Mouse (Mus musculus): Measurements from ENCODE around the gene Pnmal1. TPM values are rescaled to one million over a fixed set of nuclear protein-coding genes. Genes with fewer than 3 reads are reported as not detected.
A peak's percentile ranks its signal among the peaks of the same experiment; 100 is the strongest.
"Not testable (repeated sequence)": the region's sequence is repeated elsewhere in the genome, so short reads cannot be mapped to it uniquely, and the experiment has no call there.

Pnmal1 gene
- polyA plus RNA-seq, 1 experiment from 2014 or later, result 60.9 TPM

DNA sequence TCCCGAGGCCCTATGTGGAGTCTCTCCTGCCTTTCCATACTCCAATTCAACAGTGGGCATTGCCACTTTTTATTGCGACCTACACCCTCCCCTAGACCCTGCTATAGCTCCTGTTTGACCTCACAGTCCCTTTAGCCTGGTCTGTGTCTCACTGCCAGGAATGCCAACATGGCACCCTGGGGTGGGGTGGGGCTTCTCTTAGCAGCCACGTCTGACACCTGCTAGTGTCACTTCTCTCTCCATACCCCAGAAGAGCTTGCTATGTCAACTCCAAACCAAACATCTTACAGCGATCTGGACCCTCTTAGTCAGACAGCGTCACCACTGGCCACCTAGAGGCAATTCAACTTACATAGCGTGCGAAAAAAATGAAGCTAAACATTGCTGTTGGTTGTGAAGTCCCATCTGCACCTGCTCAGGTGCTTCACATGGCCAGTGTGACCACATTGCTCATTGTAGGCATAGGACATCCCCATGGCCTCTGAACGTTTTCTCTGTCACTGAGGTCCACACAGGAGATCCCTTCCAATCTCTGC lies 10.5 kb upstream of the Pnmal1 start:
- 63% methylated on average over 8 of the region's 8 CpGs for WGBS
- Histone ChIP-seq H3K36me3 (ENCODE audit: control insufficient read depth, insufficient read depth) (no peaks in the 10 kb centered on the region), H3K4me1 (replicated peaks; ENCODE audit: control insufficient read depth, insufficient read depth, low read length) (peaks cover 61% of the 10 kb centered on the region), H3K27ac (ENCODE audit: low read length) (no peak overlapping the region), H3K9ac (replicated peaks; ENCODE audit: low read depth, low read length) (no peak overlapping the region), H3K4me3 (replicated peaks; ENCODE audit: low read length) (no peak overlapping the region; the same call in none of the 2 replicates), H3K4me2 (ENCODE audit: low read length) (peak overlapping the region; percentile 81), H3K27me3 (replicated peaks; ENCODE audit: control insufficient read depth, insufficient read depth, low read length) (peaks cover 8% of the 10 kb centered on the region; the same call in 1 of the 2 replicates), H3K9me3 (ENCODE audit: control insufficient read depth, low read length) (no peaks in the 10 kb centered on the region)
- no peak for ATAC-seq

GRCm38 (mm10) chr7:16949908-16950841 lies 9.3 kb upstream of the Pnmal1 start:
- H3K9me3 ChIP-seq (ENCODE audit: control insufficient read depth, low read length), result no peaks in the 10 kb centered on the region
- ATAC-seq, result peak; percentile 62
- peaks cover 55% of the 10 kb centered on the region for H3K4me1 ChIP-seq (replicated peaks; ENCODE audit: control insufficient read depth, insufficient read depth, low read length)
- no peaks in the 10 kb centered on the region for H3K36me3 ChIP-seq (ENCODE audit: control insufficient read depth, insufficient read depth)
- WGBS, result 11% methylated on average over 29 of the region's 29 CpGs
- peak overlapping the region; percentile 38 for H3K4me3 ChIP-seq (replicated peaks; ENCODE audit: low read length)
- peak overlapping the region; percentile 61 for H3K27ac ChIP-seq (ENCODE audit: low read length)
- H3K9ac ChIP-seq (replicated peaks; ENCODE audit: low read depth, low read length), result peak overlapping the region; percentile 49
- H3K4me2 ChIP-seq (ENCODE audit: low read length), result peak overlapping the region; percentile 60
- peaks cover 8% of the 10 kb centered on the region; the same call in 1 of the 2 replicates for H3K27me3 ChIP-seq (replicated peaks; ENCODE audit: control insufficient read depth, insufficient read depth, low read length)

DNA sequence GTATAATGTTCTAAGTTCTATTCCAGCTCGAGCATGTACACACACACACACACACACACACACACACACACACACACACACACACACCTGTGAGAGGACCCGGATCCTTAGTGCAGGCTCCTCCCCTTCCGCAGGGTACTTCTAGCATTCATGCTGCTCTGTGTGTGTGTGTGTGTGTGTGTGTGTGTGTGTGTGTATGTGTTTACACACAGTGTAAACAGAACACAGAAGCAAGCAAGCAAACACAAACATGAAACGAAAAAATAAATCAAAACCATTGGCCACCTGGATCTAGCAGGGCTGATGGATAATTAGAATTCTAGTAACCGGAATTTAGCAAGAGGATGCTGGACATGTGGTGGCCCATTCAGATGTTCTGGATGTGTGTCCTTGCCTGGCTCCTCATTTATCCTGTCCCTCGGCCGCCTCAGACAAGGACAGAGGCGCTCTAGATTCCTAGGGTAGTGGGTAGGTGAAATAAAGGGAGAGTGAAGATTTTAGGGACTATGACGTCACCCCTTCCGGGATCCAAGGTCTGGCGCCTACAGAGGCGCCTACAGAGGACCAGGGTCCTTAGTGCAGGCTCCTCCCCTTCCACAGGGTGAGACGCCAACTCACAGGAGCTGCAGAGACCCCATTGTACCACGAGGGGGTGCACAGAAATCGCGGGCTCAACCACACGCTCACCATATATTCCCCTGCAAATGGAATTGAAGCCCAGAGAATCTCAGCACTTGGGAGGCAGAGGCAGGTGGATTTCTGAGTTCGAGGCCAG lies 8.4 kb upstream of the Pnmal1 start:
- 25% methylated on average over 18 of the region's 18 CpGs for WGBS
- H3K4me1 ChIP-seq (replicated peaks; ENCODE audit: control insufficient read depth, insufficient read depth, low read length), result peaks cover 46% of the 10 kb centered on the region
- H3K9ac ChIP-seq (replicated peaks; ENCODE audit: low read depth, low read length), result no peak overlapping the region
- ATAC-seq, result peak; percentile 49
- peaks cover 1% of the 10 kb centered on the region; the same call in 1 of the 2 replicates for H3K27me3 ChIP-seq (replicated peaks; ENCODE audit: control insufficient read depth, insufficient read depth, low read length)
- H3K4me2 ChIP-seq (ENCODE audit: low read length), result no peak overlapping the region
- no peak overlapping the region for H3K27ac ChIP-seq (ENCODE audit: low read length)
- no peaks in the 10 kb centered on the region for H3K9me3 ChIP-seq (ENCODE audit: control insufficient read depth, low read length)
- no peaks in the 10 kb centered on the region for H3K36me3 ChIP-seq (ENCODE audit: control insufficient read depth, insufficient read depth)
- no peak overlapping the region for H3K4me3 ChIP-seq (replicated peaks; ENCODE audit: low read length)

DNA sequence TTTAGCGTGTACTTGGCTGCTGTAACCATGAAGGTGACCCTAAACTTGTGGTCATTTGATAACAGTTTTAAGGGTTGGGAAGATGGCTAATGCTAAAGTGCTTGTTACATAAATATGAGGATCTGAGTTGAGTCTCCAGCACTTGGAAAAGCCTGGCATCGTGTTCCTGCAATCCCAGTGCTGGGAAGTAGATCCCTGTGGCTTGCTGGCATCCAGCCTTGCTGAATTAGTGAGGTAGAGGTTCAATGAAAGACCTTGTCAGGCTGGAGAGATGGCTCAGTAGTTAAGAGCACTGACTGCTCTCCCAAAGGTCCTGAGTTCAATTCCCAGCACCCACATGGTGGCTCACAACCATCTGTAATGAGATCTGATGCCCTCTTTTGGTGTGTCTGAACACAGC lies 5.7 kb upstream of the Pnmal1 start:
- H3K9me3 ChIP-seq (ENCODE audit: control insufficient read depth, low read length); H3K4me2 ChIP-seq (ENCODE audit: low read length); H3K9ac ChIP-seq (replicated peaks; ENCODE audit: low read depth, low read length); H3K36me3 ChIP-seq (ENCODE audit: control insufficient read depth, insufficient read depth); H3K27ac ChIP-seq (ENCODE audit: low read length); H3K4me3 ChIP-seq (replicated peaks; ENCODE audit: low read length); H3K27me3 ChIP-seq (replicated peaks; ENCODE audit: control insufficient read depth, insufficient read depth, low read length); ATAC-seq: not testable (repeated sequence)
- WGBS, result 63% methylated on average over 2 of the region's 2 CpGs
- peaks cover 40% of the 10 kb centered on the region for H3K4me1 ChIP-seq (replicated peaks; ENCODE audit: control insufficient read depth, insufficient read depth, low read length)

DNA sequence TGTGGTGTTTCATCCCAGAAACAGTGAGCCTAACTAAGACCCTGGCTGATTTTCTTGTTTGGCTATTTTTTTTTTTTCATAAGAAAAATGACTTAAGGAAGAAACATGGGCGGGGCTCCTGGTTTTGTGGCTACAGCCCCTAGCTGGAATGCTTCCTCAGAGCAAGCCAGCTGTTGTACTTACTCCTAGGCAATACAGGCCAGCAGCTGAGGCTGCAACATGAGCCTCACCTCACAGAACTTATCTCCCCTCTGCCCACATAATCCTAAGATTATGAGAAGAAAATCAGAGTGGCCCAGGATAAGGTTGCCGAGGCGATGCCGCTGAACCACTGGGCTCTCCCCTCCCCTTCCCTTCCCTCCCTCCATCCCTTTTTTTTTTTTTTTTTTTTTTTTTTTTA lies 3.8 kb upstream of the Pnmal1 start:
- no peak for ATAC-seq
- H3K27me3 ChIP-seq (replicated peaks; ENCODE audit: control insufficient read depth, insufficient read depth, low read length), result no peaks in the 10 kb centered on the region
- peaks cover 40% of the 10 kb centered on the region for H3K4me1 ChIP-seq (replicated peaks; ENCODE audit: control insufficient read depth, insufficient read depth, low read length)
- no peaks in the 10 kb centered on the region for H3K9me3 ChIP-seq (ENCODE audit: control insufficient read depth, low read length)
- H3K27ac ChIP-seq (ENCODE audit: low read length), result no peak overlapping the region; the same call in 1 of the 2 replicates
- H3K36me3 ChIP-seq (ENCODE audit: control insufficient read depth, insufficient read depth), result no peaks in the 10 kb centered on the region
- no peak overlapping the region for H3K9ac ChIP-seq (replicated peaks; ENCODE audit: low read depth, low read length)
- WGBS, result 92% methylated on average over 4 of the region's 4 CpGs
- no peak overlapping the region for H3K4me2 ChIP-seq (ENCODE audit: low read length)
- H3K4me3 ChIP-seq (replicated peaks; ENCODE audit: low read length), result no peak overlapping the region

DNA sequence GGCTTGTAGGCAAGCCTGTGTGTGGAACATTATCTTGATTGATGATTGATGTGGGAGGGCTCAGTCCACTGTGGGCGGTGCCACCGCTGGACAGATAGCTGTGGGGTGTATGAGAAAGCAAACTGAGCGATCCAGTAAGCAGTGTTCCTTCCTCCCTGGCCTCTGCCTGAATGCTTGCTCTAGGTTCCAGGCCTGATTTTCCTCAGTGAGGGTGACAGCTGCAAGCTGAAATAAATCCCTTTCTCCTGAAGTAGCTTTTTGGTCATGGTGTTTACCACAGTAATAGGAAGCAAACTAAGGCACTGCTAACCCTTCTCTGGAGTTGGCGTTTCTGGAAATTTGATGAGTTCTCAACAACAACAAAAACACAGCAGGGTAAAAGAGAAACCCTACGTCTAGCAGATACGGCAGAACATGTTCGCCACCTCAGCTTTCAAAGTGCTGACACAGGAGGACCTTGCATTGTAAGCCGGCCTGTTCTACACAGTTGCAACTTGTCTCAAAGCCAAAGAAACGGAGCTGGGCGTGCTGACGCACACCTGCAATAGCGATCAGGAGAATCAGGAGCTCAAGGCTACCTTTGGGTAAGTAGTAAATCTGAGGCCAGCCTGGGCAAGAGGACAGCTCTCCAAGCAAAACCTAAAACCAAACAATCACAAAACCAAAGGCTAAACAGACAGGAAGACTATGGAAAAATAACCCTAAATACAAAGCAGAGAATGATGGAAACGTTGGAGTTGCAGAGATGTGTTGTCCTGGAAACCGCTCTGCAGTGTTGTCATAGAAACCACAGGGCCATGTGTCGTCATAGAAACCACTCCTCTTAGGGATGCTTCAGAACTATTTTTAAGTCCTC lies 2.8 kb upstream of the Pnmal1 start:
- H3K4me3 ChIP-seq (replicated peaks; ENCODE audit: low read length), result no peak overlapping the region
- peak overlapping the region; percentile 95 for H3K27ac ChIP-seq (ENCODE audit: low read length)
- H3K27me3 ChIP-seq (replicated peaks; ENCODE audit: control insufficient read depth, insufficient read depth, low read length), result no peaks in the 10 kb centered on the region
- 27% methylated on average over 15 of the region's 15 CpGs for WGBS
- H3K4me2 ChIP-seq (ENCODE audit: low read length), result peak overlapping the region; percentile 47
- 0 out of 2 replicates have a peak overlapping the region, but pooled peaks have one; percentile 25 for H3K9ac ChIP-seq (replicated peaks; ENCODE audit: low read depth, low read length)
- H3K9me3 ChIP-seq (ENCODE audit: control insufficient read depth, low read length), result no peaks in the 10 kb centered on the region
- H3K4me1 ChIP-seq (replicated peaks; ENCODE audit: control insufficient read depth, insufficient read depth, low read length), result peaks cover 49% of the 10 kb centered on the region
- ATAC-seq, result peak; percentile 77
- no peaks in the 10 kb centered on the region for H3K36me3 ChIP-seq (ENCODE audit: control insufficient read depth, insufficient read depth)

GRCm38 (mm10) chr7:16961678-16962077 lies 2.2 kb downstream of the Pnmal1 start:
- WGBS, result 81% methylated on average over 5 of the region's 5 CpGs
- Histone ChIP-seq H3K27me3 (replicated peaks; ENCODE audit: control insufficient read depth, insufficient read depth, low read length) (no peaks in the 10 kb centered on the region), H3K4me1 (replicated peaks; ENCODE audit: control insufficient read depth, insufficient read depth, low read length) (peaks cover 48% of the 10 kb centered on the region), H3K4me2 (ENCODE audit: low read length) (peak overlapping the region; percentile 1; the same call in 1 of the 2 replicates), H3K36me3 (ENCODE audit: control insufficient read depth, insufficient read depth) (no peaks in the 10 kb centered on the region), H3K27ac (ENCODE audit: low read length) (no peak overlapping the region), H3K9ac (replicated peaks; ENCODE audit: low read depth, low read length) (no peak overlapping the region), H3K9me3 (ENCODE audit: control insufficient read depth, low read length) (no peaks in the 10 kb centered on the region), H3K4me3 (replicated peaks; ENCODE audit: low read length) (no peak overlapping the region)
- no peak for ATAC-seq

GRCm38 (mm10) chr7:16968414-16968813 lies 8.9 kb downstream of the Pnmal1 start:
- H3K4me1 ChIP-seq (replicated peaks; ENCODE audit: control insufficient read depth, insufficient read depth, low read length), result no peaks in the 10 kb centered on the region
- no peak overlapping the region for H3K9ac ChIP-seq (replicated peaks; ENCODE audit: low read depth, low read length)
- H3K36me3 ChIP-seq (ENCODE audit: control insufficient read depth, insufficient read depth), result no peaks in the 10 kb centered on the region
- H3K4me2 ChIP-seq (ENCODE audit: low read length), result no peak overlapping the region
- no peaks in the 10 kb centered on the region for H3K9me3 ChIP-seq (ENCODE audit: control insufficient read depth, low read length)
- no peak overlapping the region for H3K4me3 ChIP-seq (replicated peaks; ENCODE audit: low read length)
- no peak for ATAC-seq
- H3K27ac ChIP-seq (ENCODE audit: low read length), result no peak overlapping the region
- 88% methylated on average over 6 of the region's 6 CpGs for WGBS
- H3K27me3 ChIP-seq (replicated peaks; ENCODE audit: control insufficient read depth, insufficient read depth, low read length), result no peaks in the 10 kb centered on the region
